Mouse (Mus musculus): ENCODE results near the gene Gm28036.
"Not testable (repeated sequence)": the region's sequence is repeated elsewhere in the genome, so short reads cannot be mapped to it uniquely, and the experiment has no call there.

DNA sequence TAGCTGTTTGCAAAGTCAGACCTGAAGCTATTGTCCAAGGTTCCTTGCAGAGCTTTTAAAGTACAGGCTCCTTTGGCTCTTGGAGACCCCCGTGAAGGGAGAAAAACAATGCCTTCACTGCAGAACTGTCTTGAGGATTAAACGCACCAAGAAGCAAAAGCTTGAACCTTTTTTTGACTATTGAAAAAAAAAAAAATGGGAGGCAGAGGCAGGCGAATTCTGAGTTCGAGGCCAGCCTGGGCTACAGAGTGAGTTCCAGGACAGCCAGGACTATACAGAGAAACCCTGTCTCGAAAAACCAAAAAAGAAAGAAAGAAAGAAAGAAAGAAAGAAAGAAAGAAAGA lies 14.8 kb downstream of the Gm28036 start:
- TF ChIP-seq NANOG (IDR thresholded peaks at IDR 0.05; ENCODE audit: borderline replicate concordance, low read length); CTCF (conservative IDR thresholded peaks at IDR 0.05; ENCODE audit: low read length): not testable (repeated sequence)
